Comparison of ENCODE assay signal across 8 mouse cellular contexts in the genomic region with DNA sequence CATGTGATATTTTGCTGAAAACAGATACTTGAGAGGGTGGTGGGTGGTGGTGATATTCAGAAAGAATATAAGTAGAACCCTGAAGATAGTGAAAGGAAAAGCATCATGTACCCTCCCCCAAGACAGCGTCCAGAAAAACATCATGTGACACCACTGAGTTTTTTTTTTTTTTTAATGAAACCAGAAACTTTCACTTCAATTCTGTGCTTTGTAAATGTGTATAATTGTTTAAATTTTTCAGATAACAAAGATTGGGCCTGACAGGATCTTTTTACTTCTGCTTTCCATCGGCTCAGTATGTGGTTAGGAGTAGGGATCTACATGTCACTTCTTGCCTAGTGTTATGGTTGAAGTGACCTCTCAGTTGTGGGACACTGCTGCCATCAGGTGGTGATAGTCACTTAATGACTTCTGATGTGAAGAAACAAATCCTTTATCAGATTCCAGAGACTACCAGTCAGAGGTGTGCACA. TPM values are rescaled to one million over a fixed set of nuclear protein-coding genes. Genes with fewer than 3 reads are reported as not detected.
DNase-seq lines count a peak whose midpoint lies in the region; ATAC-seq and TF ChIP-seq lines count a peak whose summit lies in the region.

No protein-coding gene starts in this region.

- no peaks in the 10 kb centered on the region for H3K36me3 ChIP-seq in forebrain, embryonic 11.5 days (ENCODE audit: control insufficient read depth, insufficient read depth, low read length)
- H3K36me3 ChIP-seq in forebrain, embryonic 12.5 days (replicated peaks), result no peaks in the 10 kb centered on the region
- no peaks in the 10 kb centered on the region for H3K36me3 ChIP-seq in embryonic facial prominence, embryonic 14.5 days (ENCODE audit: control insufficient read depth, insufficient read depth, low read length)
- no peaks in the 10 kb centered on the region for H3K36me3 ChIP-seq in heart, postnatal 0 days (replicated peaks; ENCODE audit: control insufficient read depth, insufficient read depth, low read length)
- H3K36me3 ChIP-seq in lung, embryonic 16.5 days (ENCODE audit: control insufficient read depth, insufficient read depth, low read length), result no peaks in the 10 kb centered on the region

- no peak overlapping the region for H3K27ac ChIP-seq in forebrain, embryonic 11.5 days (ENCODE audit: low read depth, low read length)
- no peak overlapping the region for H3K27ac ChIP-seq in forebrain, embryonic 12.5 days
- H3K27ac ChIP-seq in embryonic facial prominence, embryonic 14.5 days (replicated peaks; ENCODE audit: low read depth, low read length), result no peak overlapping the region
- H3K27ac ChIP-seq in heart, postnatal 0 days (ENCODE audit: low read depth), result no peak overlapping the region
- no peak overlapping the region for H3K27ac ChIP-seq in layer of hippocampus, adult 2 months
- no peak overlapping the region for H3K27ac ChIP-seq in lung, embryonic 16.5 days (ENCODE audit: low read length)

- H3K9me3 ChIP-seq in forebrain, embryonic 11.5 days (ENCODE audit: control insufficient read depth, low read length), result no peaks in the 10 kb centered on the region
- H3K9me3 ChIP-seq in forebrain, embryonic 12.5 days, result no peaks in the 10 kb centered on the region
- no peaks in the 10 kb centered on the region for H3K9me3 ChIP-seq in embryonic facial prominence, embryonic 14.5 days (ENCODE audit: control insufficient read depth, low read length)
- H3K9me3 ChIP-seq in heart, postnatal 0 days (replicated peaks; ENCODE audit: control insufficient read depth, low read length), result no peaks in the 10 kb centered on the region
- H3K9me3 ChIP-seq in lung, embryonic 16.5 days (ENCODE audit: control insufficient read depth, low read length), result no peaks in the 10 kb centered on the region

- no peak overlapping the region for H3K4me3 ChIP-seq in forebrain, embryonic 11.5 days (ENCODE audit: low read depth, low read length)
- no peak overlapping the region for H3K4me3 ChIP-seq in forebrain, embryonic 12.5 days (replicated peaks)
- no peak overlapping the region for H3K4me3 ChIP-seq in embryonic facial prominence, embryonic 14.5 days (ENCODE audit: low read depth, low read length)
- no peak overlapping the region for H3K4me3 ChIP-seq in heart, postnatal 0 days (ENCODE audit: low read depth, low read length)
- H3K4me3 ChIP-seq in layer of hippocampus, adult 2 months, result 0 out of 2 replicates have a peak overlapping the region, but pooled peaks have one; percentile 4
- no peak overlapping the region for H3K4me3 ChIP-seq in lung, embryonic 16.5 days (ENCODE audit: low read length)

- no peak for DNase-seq in forebrain, embryonic 11.5 days (ENCODE audit: low spot score)
- peak; percentile 57 for DNase-seq in adrenal gland, postnatal 25 days
- peak; percentile 82 for DNase-seq in embryonic facial prominence, embryonic 14.5 days (ENCODE audit: low spot score)
- DNase-seq in heart, postnatal 0 days (ENCODE audit: low spot score), result peak; percentile 82
- DNase-seq in layer of hippocampus, adult 2 months (ENCODE audit: low spot score in 2 of 2), result peak; percentile 50 to 55
- DNase-seq in right cerebral cortex, adult 2 months (ENCODE audit: low spot score in 2 of 2), result peak; percentile 37 to 51

- no peak overlapping the region for H3K4me2 ChIP-seq in forebrain, embryonic 11.5 days (ENCODE audit: low read depth, low read length, severe bottlenecking)
- H3K4me2 ChIP-seq in forebrain, embryonic 12.5 days, result no peak overlapping the region
- H3K4me2 ChIP-seq in embryonic facial prominence, embryonic 14.5 days (ENCODE audit: low read depth, low read length), result no peak overlapping the region
- no peak overlapping the region; the same call in 1 of the 2 replicates for H3K4me2 ChIP-seq in heart, postnatal 0 days (ENCODE audit: low read depth, low read length)
- H3K4me2 ChIP-seq in lung, embryonic 16.5 days (ENCODE audit: low read depth, low read length), result no peak overlapping the region

- no peaks in the 10 kb centered on the region for H3K4me1 ChIP-seq in forebrain, embryonic 11.5 days (replicated peaks; ENCODE audit: control insufficient read depth, insufficient read depth, low read length)
- no peaks in the 10 kb centered on the region for H3K4me1 ChIP-seq in forebrain, embryonic 12.5 days
- no peaks in the 10 kb centered on the region for H3K4me1 ChIP-seq in embryonic facial prominence, embryonic 14.5 days (ENCODE audit: control insufficient read depth, insufficient read depth, low read length)
- no peaks in the 10 kb centered on the region for H3K4me1 ChIP-seq in heart, postnatal 0 days (ENCODE audit: control insufficient read depth, insufficient read depth)
- H3K4me1 ChIP-seq in lung, embryonic 16.5 days (replicated peaks; ENCODE audit: control insufficient read depth, insufficient read depth, low read length), result no peaks in the 10 kb centered on the region

- no peak for TF ChIP-seq EP300 in heart, postnatal 0 days (IDR thresholded peaks at IDR 0.05; ENCODE audit: low read depth)

- ATAC-seq in forebrain, embryonic 11.5 days (replicated peaks; ENCODE audit: low FRiP score), result peak; percentile 58; the same call in 1 of the 2 replicates
- no peak for ATAC-seq in forebrain, embryonic 12.5 days (ENCODE audit: low FRiP score)
- peak; percentile 75 for ATAC-seq in embryonic facial prominence, embryonic 14.5 days (ENCODE audit: low read depth)
- peak; percentile 77 for ATAC-seq in heart, postnatal 0 days (ENCODE audit: insufficient read depth, low read depth)
- peak; percentile 79; the same call in 1 of the 2 replicates for ATAC-seq in lung, embryonic 16.5 days (ENCODE audit: low read depth)

- peak; percentile 82 for TF ChIP-seq CTCF in heart, postnatal 0 days (IDR thresholded peaks at IDR 0.05; ENCODE audit: low read depth)
- peak; percentile 81 for TF ChIP-seq CTCF in layer of hippocampus, adult 2 months (conservative IDR thresholded peaks at IDR 0.05)

- WGBS in forebrain, embryonic 11.5 days, result 67% methylated on average over 2 of the region's 2 CpGs
- WGBS in forebrain, embryonic 12.5 days, result 68% methylated on average over 2 of the region's 2 CpGs
- WGBS in embryonic facial prominence, embryonic 14.5 days, result 45% methylated on average over 2 of the region's 2 CpGs
- WGBS in heart, postnatal 0 days, result 36% methylated on average over 2 of the region's 2 CpGs
- WGBS in lung, embryonic 16.5 days, result 39% methylated on average over 2 of the region's 2 CpGs

- no peaks in the 10 kb centered on the region for H3K27me3 ChIP-seq in forebrain, embryonic 11.5 days (ENCODE audit: control insufficient read depth, insufficient read depth, low read length)
- H3K27me3 ChIP-seq in forebrain, embryonic 12.5 days, result no peaks in the 10 kb centered on the region
- H3K27me3 ChIP-seq in embryonic facial prominence, embryonic 14.5 days (replicated peaks; ENCODE audit: control insufficient read depth, insufficient read depth, low read length), result no peaks in the 10 kb centered on the region
- no peaks in the 10 kb centered on the region for H3K27me3 ChIP-seq in heart, postnatal 0 days (ENCODE audit: control insufficient read depth, insufficient read depth, low read length)
- H3K27me3 ChIP-seq in lung, embryonic 16.5 days (ENCODE audit: control insufficient read depth, insufficient read depth, low read depth, low read length), result no peaks in the 10 kb centered on the region

- H3K9ac ChIP-seq in forebrain, embryonic 11.5 days (ENCODE audit: low read length), result no peak overlapping the region
- no peak overlapping the region for H3K9ac ChIP-seq in forebrain, embryonic 12.5 days
- no peak overlapping the region for H3K9ac ChIP-seq in embryonic facial prominence, embryonic 14.5 days (ENCODE audit: low read depth, low read length)
- no peak overlapping the region for H3K9ac ChIP-seq in heart, postnatal 0 days (replicated peaks; ENCODE audit: low read depth, low read length)
- no peak overlapping the region for H3K9ac ChIP-seq in lung, embryonic 16.5 days (ENCODE audit: low read length)

RNA-seq across cellular contexts. Expression of a gene that starts 33.7 kb away (rescaled TPM):
- polyA plus RNA-seq in forebrain, embryonic 11.5 days (2014; fragmentation: Nextera tagmentation; extraction: Ambion mirVana), result 19.5 and 22.4 TPM in 2 replicates
- 28.1 and 33.3 TPM in 2 replicates for polyA plus RNA-seq in forebrain, embryonic 12.5 days (2016; fragmentation: Nextera tagmentation; extraction: Ambion mirVana)
- 3.5 and 6.0 TPM in 2 replicates for total RNA-seq in adrenal gland, postnatal 25 days (2021)
- polyA plus RNA-seq in embryonic facial prominence, embryonic 14.5 days (2014; fragmentation: Nextera tagmentation; extraction: Ambion mirVana), result 3.2 and 4.6 TPM in 2 replicates
- total RNA-seq in heart, postnatal 0 days (2014; rRNA removed; ENCODE audit: low replicate concordance), result 3.5 and 9.0 TPM in 2 replicates
- 3.2 and 4.1 TPM in 2 replicates for polyA plus RNA-seq in heart, postnatal 0 days (2015; fragmentation: Nextera tagmentation; extraction: Ambion mirVana)
- total RNA-seq in layer of hippocampus, adult 2 months (2021), result 10 to 100 TPM; 52.3 to 52.7 TPM
- 6.4 and 6.8 TPM in 2 replicates for polyA plus RNA-seq in lung, embryonic 16.5 days (2015; fragmentation: Nextera tagmentation; extraction: Ambion mirVana)
